In genomic region chr15:31603113-31603512, GRCm38 (mm10) we compare ENCODE assay signal across 8 mouse cellular contexts. TPM values are rescaled to one million over a fixed set of nuclear protein-coding genes. Genes with fewer than 3 reads are reported as not detected.
DNase-seq lines count a peak whose midpoint lies in the region; ATAC-seq and TF ChIP-seq lines count a peak whose summit lies in the region.

No protein-coding gene starts in this region.

- 0 out of 2 replicates have a peak overlapping the region, but pooled peaks have one; percentile 47 for H3K27ac ChIP-seq in cerebellum, adult 2 months (ENCODE audit: insufficient read depth, low read length)
- no peak overlapping the region for H3K27ac ChIP-seq in CH12.LX (ENCODE audit: insufficient read depth, low read depth)
- peak overlapping the region; percentile 96; the same call in 1 of the 2 replicates for H3K27ac ChIP-seq in forebrain, embryonic 10.5 days
- H3K27ac ChIP-seq in limb, embryonic 15.5 days, result no peak overlapping the region

- H3K9ac ChIP-seq in CH12.LX (ENCODE audit: insufficient read depth, low read depth), result no peak overlapping the region
- 0 out of 2 replicates have a peak overlapping the region, but pooled peaks have one; percentile 23 for H3K9ac ChIP-seq in limb, embryonic 15.5 days

- H3K36me3 ChIP-seq in CH12.LX (replicated peaks in 1 of 2; ENCODE audit: control insufficient read depth in 1 of 2, insufficient read depth in 1 of 2, low read length in 1 of 2), result peaks cover 12 to 53% of the 10 kb centered on the region in 2 experiments
- peaks cover 16% of the 10 kb centered on the region for H3K36me3 ChIP-seq in forebrain, embryonic 10.5 days (replicated peaks)
- H3K36me3 ChIP-seq in limb, embryonic 15.5 days, result no peaks in the 10 kb centered on the region

- no peak for TF ChIP-seq CTCF in cerebellum, adult 2 months (IDR thresholded peaks at IDR 0.05; ENCODE audit: borderline replicate concordance, insufficient read depth, low read depth, low read length)
- TF ChIP-seq CTCF in CH12.LX (conservative IDR thresholded peaks at IDR 0.05 in 1 of 2, IDR thresholded peaks at IDR 0.05 in 1 of 2; ENCODE audit: low read depth in 2 of 2, low read length in 2 of 2), result no peak

- ATAC-seq in limb, embryonic 15.5 days (ENCODE audit: insufficient number of reproducible peaks, low FRiP score, low TSS enrichment, low read depth), result no peak

- no peak for TF ChIP-seq RAD21 in CH12.LX (IDR thresholded peaks at IDR 0.05; ENCODE audit: low read depth, low read length)

- peaks cover 39% of the 10 kb centered on the region for H3K79me2 ChIP-seq in CH12.LX (replicated peaks; ENCODE audit: control insufficient read depth, extremely low read depth, insufficient read depth, poor library complexity, severe bottlenecking)

- H3K4me2 ChIP-seq in CH12.LX (ENCODE audit: insufficient read depth, low read depth, poor library complexity, severe bottlenecking), result no peak overlapping the region; the same call in 1 of the 2 replicates
- peak overlapping the region; percentile 52 for H3K4me2 ChIP-seq in limb, embryonic 15.5 days

- WGBS in cerebellum, adult 2 months, result 41% methylated on average over 13 of the region's 13 CpGs
- 89% methylated on average over 13 of the region's 13 CpGs for WGBS in forebrain, embryonic 10.5 days
- 83% methylated on average over 13 of the region's 13 CpGs for WGBS in limb, embryonic 15.5 days

- dilution Hi-C loops in CH12.LX (cut with MboI; ENCODE audit: extremely low pct_ligation_motif_present, extremely low pct_unique_long_range_greater_than_20kb, low sequenced_read_pairs), result no loop called here

- peaks cover 3% of the 10 kb centered on the region for H3K4me1 ChIP-seq in cerebellum, adult 2 months (ENCODE audit: control insufficient read depth, insufficient read depth, low read length)
- H3K4me1 ChIP-seq in CH12.LX (ENCODE audit: control insufficient read depth in 1 of 2, insufficient read depth in 2 of 2), result peaks cover 14 to 36% of the 10 kb centered on the region in 2 experiments
- peaks cover 30% of the 10 kb centered on the region for H3K4me1 ChIP-seq in forebrain, embryonic 10.5 days
- peaks cover 22% of the 10 kb centered on the region for H3K4me1 ChIP-seq in limb, embryonic 15.5 days

- no peak for TF ChIP-seq POLR2A in cerebellum, adult 2 months (IDR thresholded peaks at IDR 0.05; ENCODE audit: borderline replicate concordance, insufficient read depth, low read length)
- no peak for TF ChIP-seq POLR2A in CH12.LX (IDR thresholded peaks at IDR 0.05; ENCODE audit: low read depth, low read length)

- H3K27me3 ChIP-seq in cerebellum, adult 2 months (ENCODE audit: control insufficient read depth, insufficient read depth, low read length), result no peaks in the 10 kb centered on the region
- H3K27me3 ChIP-seq in CH12.LX (replicated peaks), result no peaks in the 10 kb centered on the region
- no peaks in the 10 kb centered on the region for H3K27me3 ChIP-seq in forebrain, embryonic 10.5 days (ENCODE audit: poor library complexity, severe bottlenecking)
- no peaks in the 10 kb centered on the region for H3K27me3 ChIP-seq in limb, embryonic 15.5 days

- in situ Hi-C loops in CH12.LX (cut with MboI; ENCODE audit: low pct_ligation_motif_present, low pct_unique_long_range_greater_than_20kb, low sequenced_read_pairs), result no loop called here

- H3K9me3 ChIP-seq in CH12.LX (replicated peaks; ENCODE audit: low read length), result no peaks in the 10 kb centered on the region
- H3K9me3 ChIP-seq in forebrain, embryonic 10.5 days, result no peaks in the 10 kb centered on the region
- no peaks in the 10 kb centered on the region for H3K9me3 ChIP-seq in limb, embryonic 15.5 days

- H3K4me3 ChIP-seq in cerebellum, adult 2 months (replicated peaks; ENCODE audit: insufficient read depth, low read depth, low read length), result peak overlapping the region; percentile 30
- peak overlapping the region in 2 of 3 experiments; percentile 5 to 76 for H3K4me3 ChIP-seq in CH12.LX (replicated peaks in 1 of 3; ENCODE audit: low read depth in 2 of 3, low read length in 2 of 3, poor library complexity in 1 of 3)
- H3K4me3 ChIP-seq in forebrain, embryonic 10.5 days, result peak overlapping the region; percentile 96
- peak overlapping the region; percentile 74 for H3K4me3 ChIP-seq in limb, embryonic 15.5 days

- no peak for TF ChIP-seq EP300 in CH12.LX (IDR thresholded peaks at IDR 0.05; ENCODE audit: low read length)

- peak in 1 of 2 experiments; percentile 26 for DNase-seq in cerebellum, adult 2 months
- no peak for DNase-seq in cerebellum, postnatal 36 days
- DNase-seq in CH12.LX (ENCODE audit: extremely low read depth), result no peak
- no peak for DNase-seq in forebrain, embryonic 10.5 days (ENCODE audit: extremely low spot score, low spot score)
- no peak for DNase-seq in adrenal gland, postnatal 36 days
- no peak for DNase-seq in ovary, adult 18-20 months (ENCODE audit: low spot score)
- no peak for DNase-seq in urinary bladder, postnatal 36 days (ENCODE audit: low spot score in 2 of 2)

TF ChIP-seq in CH12.LX, 34 proteins besides CTCF, POLR2A, EP300 and RAD21:
- TF ChIP-seq CHD2 (IDR thresholded peaks at IDR 0.05; ENCODE audit: low read length) (no peak), MYC (IDR thresholded peaks at IDR 0.05; ENCODE audit: low read depth, low read length) (peak; percentile 67), MAX (IDR thresholded peaks at IDR 0.05; ENCODE audit: low read length) (peak; percentile 67)
TF ChIP-seq in CH12.LX: peak in this region for 2.

RNA-seq across cellular contexts. Expression of gene Fam173b, which starts 1.5 kb away (rescaled TPM):
- 15.2 and 15.9 TPM in 2 replicates for polyA plus RNA-seq in cerebellum, adult 2 months (2012; rRNA removed)
- total RNA-seq in CH12.LX (2012; rRNA removed), result 33.8 TPM in 2 replicates
- total RNA-seq in CH12.LX (2014; rRNA removed), result 32.1 and 37.7 TPM in 2 replicates
- 24.5 and 25.8 TPM in 2 replicates for polyA plus RNA-seq in CH12.LX (2012; ENCODE audit: insufficient read length, low read depth)
- polyA plus RNA-seq in forebrain, embryonic 10.5 days (2016; fragmentation: Nextera tagmentation; extraction: Ambion mirVana), result 15.8 and 16.6 TPM in 2 replicates
- 12.5 and 14.3 TPM in 2 replicates for polyA plus RNA-seq in limb, embryonic 15.5 days (2015; fragmentation: Nextera tagmentation; extraction: Ambion mirVana)
- 10 to 100 TPM; 22.4 to 25.2 TPM for total RNA-seq in adrenal gland, postnatal 36 days (2021)

RNA-seq across cellular contexts. Expression of gene Cct5, which starts 1.5 kb away (rescaled TPM):
- 220 and 228 TPM in 2 replicates for polyA plus RNA-seq in cerebellum, adult 2 months (2012; rRNA removed)
- 883 and 996 TPM in 2 replicates for total RNA-seq in CH12.LX (2012; rRNA removed)
- total RNA-seq in CH12.LX (2014; rRNA removed), result 1,445 and 1,471 TPM in 2 replicates
- polyA plus RNA-seq in CH12.LX (2012; ENCODE audit: insufficient read length, low read depth), result 858 and 964 TPM in 2 replicates
- polyA plus RNA-seq in forebrain, embryonic 10.5 days (2016; fragmentation: Nextera tagmentation; extraction: Ambion mirVana), result 803 and 810 TPM in 2 replicates
- polyA plus RNA-seq in limb, embryonic 15.5 days (2015; fragmentation: Nextera tagmentation; extraction: Ambion mirVana), result 450 and 453 TPM in 2 replicates
- 100 to 1,000 TPM; 318 to 346 TPM for total RNA-seq in adrenal gland, postnatal 36 days (2021)

RNA-seq across cellular contexts. Expression of gene Cmbl, which starts 37.9 kb away (rescaled TPM):
- polyA plus RNA-seq in cerebellum, adult 2 months (2012; rRNA removed), result 17.1 and 19.4 TPM in 2 replicates
- total RNA-seq in CH12.LX (2012; rRNA removed) (not detected in 2 replicates), CH12.LX (2014; rRNA removed) (not detected in 2 replicates)
- 0.27 TPM in 1 of 2 replicates, not detected in the other for polyA plus RNA-seq in CH12.LX (2012; ENCODE audit: insufficient read length, low read depth)
- 1.9 and 2.1 TPM in 2 replicates for polyA plus RNA-seq in forebrain, embryonic 10.5 days (2016; fragmentation: Nextera tagmentation; extraction: Ambion mirVana)
- polyA plus RNA-seq in limb, embryonic 15.5 days (2015; fragmentation: Nextera tagmentation; extraction: Ambion mirVana), result 2.7 and 6.0 TPM in 2 replicates
- total RNA-seq in adrenal gland, postnatal 36 days (2021), result 100 to 1,000 TPM; 117 to 206 TPM

Comparison
In these comparisons a context has a peak if more than half of its experiments do, and no peak if none do; other contexts are left out.
1. H3K27ac ChIP-seq: peak in cerebellum, adult 2 months (single experiment) and forebrain, embryonic 10.5 days (single experiment); none in CH12.LX (single experiment) and limb, embryonic 15.5 days (single experiment).
2. H3K4me3 ChIP-seq: peak in every context shown above with its lines; median percentile 96 in forebrain, embryonic 10.5 days; 74 in limb, embryonic 15.5 days; 40 in CH12.LX; 30 in cerebellum, adult 2 months.